Mouse (Mus musculus) cerebellum, adult 2 months (tissue): ENCODE measurements around the gene Cirbp.

ENCODE experiments used
- CTCF ChIP-seq: fragments of 200-500 bp; IDR thresholded peaks from 2 replicates; pipeline ENCODE4 v1.5.1; 2011; ENCODE audit warnings: low read depth, mild to moderate bottlenecking, control low read depth, low read length, moderate library complexity, borderline replicate concordance; ENCODE audit not compliant: insufficient read depth
- POLR2A ChIP-seq: fragments of 200-500 bp; IDR thresholded peaks from 2 replicates; pipeline ENCODE4 v1.6.1; 2011; ENCODE audit warnings: low read length, control low read depth, borderline replicate concordance; ENCODE audit not compliant: insufficient read depth

DNA sequence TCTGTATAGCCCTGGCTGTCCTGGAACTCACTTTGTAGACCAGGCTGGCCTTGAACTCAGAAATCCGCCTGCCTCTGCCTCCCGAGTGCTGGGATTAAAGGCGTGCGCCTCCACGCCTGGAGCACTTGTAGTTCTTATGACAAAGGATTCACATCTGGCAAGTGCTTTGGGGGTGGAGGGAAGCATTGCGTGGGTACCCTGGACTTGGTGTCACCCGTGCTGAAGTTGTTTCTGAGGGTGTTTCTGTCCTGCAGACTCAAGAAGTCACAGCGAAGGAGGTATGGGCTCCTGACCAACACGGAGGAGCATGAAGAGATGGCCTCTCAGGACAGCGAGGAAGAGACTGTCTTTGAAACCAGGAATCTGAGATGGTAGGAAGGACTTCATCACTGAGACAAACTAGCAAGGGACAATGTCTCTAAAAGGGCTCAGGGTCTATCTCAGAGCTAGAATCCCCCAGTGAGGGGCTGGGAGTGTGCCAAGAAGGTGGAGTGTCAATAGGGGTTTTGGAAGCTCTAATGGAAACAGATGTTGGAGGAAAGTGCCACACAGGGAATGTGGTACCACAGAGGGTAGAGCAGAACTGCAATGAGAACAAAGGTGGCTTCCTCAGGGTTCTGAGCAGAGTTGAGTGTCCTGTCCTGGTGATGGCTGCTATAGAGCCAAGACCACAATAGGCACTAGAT lies 8.3 kb downstream of the Cirbp start:
- TF ChIP-seq CTCF: no peak
- no peak for TF ChIP-seq POLR2A
